Mouse (Mus musculus): ENCODE results near the gene Furin. TPM values are rescaled to one million over a fixed set of nuclear protein-coding genes. Genes with fewer than 3 reads are reported as not detected.

Furin gene
- polyA plus RNA-seq, 1 experiment from 2014 or later, result 3.9 TPM

- ATAC-seq, result no peak
- Histone ChIP-seq H3K4me3 (ENCODE audit: low read depth, low read length) (no peak overlapping the region), H3K27ac (ENCODE audit: low read length) (no peak overlapping the region), H3K36me3 (ENCODE audit: control insufficient read depth, insufficient read depth, low read length) (peaks cover 36% of the 10 kb centered on the region), H3K27me3 (ENCODE audit: control insufficient read depth, insufficient read depth, low read depth, low read length) (no peaks in the 10 kb centered on the region), H3K9ac (ENCODE audit: low read depth, low read length) (no peak overlapping the region), H3K9me3 (replicated peaks; ENCODE audit: control insufficient read depth, low read length, poor library complexity, severe bottlenecking) (no peaks in the 10 kb centered on the region), H3K4me2 (ENCODE audit: low read length) (no peak overlapping the region), H3K4me1 (ENCODE audit: control insufficient read depth, insufficient read depth, low read length) (peaks cover 14% of the 10 kb centered on the region)
- WGBS, result 91% methylated on average over 9 of the region's 9 CpGs
Measured at GRCm38 (mm10) chr7:80368009-80368408, 37.2 kb downstream of the Furin start.

- no peak for ATAC-seq
- Histone ChIP-seq H3K4me1 (ENCODE audit: control insufficient read depth, insufficient read depth, low read length) (peaks cover 14% of the 10 kb centered on the region), H3K4me3 (ENCODE audit: low read depth, low read length) (no peak overlapping the region), H3K4me2 (ENCODE audit: low read length) (no peak overlapping the region), H3K9me3 (replicated peaks; ENCODE audit: control insufficient read depth, low read length, poor library complexity, severe bottlenecking) (no peaks in the 10 kb centered on the region), H3K9ac (ENCODE audit: low read depth, low read length) (no peak overlapping the region), H3K27ac (ENCODE audit: low read length) (no peak overlapping the region), H3K27me3 (ENCODE audit: control insufficient read depth, insufficient read depth, low read depth, low read length) (no peaks in the 10 kb centered on the region), H3K36me3 (ENCODE audit: control insufficient read depth, insufficient read depth, low read length) (peaks cover 43% of the 10 kb centered on the region)
- WGBS, result 97% methylated on average over 7 of the region's 7 CpGs
Measured at GRCm38 (mm10) chr7:80367232-80367631, 38.0 kb downstream of the Furin start.

- no peak overlapping the region for H3K27ac ChIP-seq (ENCODE audit: low read length)
- WGBS, result 94% methylated on average over 2 of the region's 2 CpGs
- no peak for ATAC-seq
- peaks cover 52% of the 10 kb centered on the region for H3K36me3 ChIP-seq (ENCODE audit: control insufficient read depth, insufficient read depth, low read length)
- H3K9ac ChIP-seq (ENCODE audit: low read depth, low read length), result no peak overlapping the region
- H3K9me3 ChIP-seq (replicated peaks; ENCODE audit: control insufficient read depth, low read length, poor library complexity, severe bottlenecking), result no peaks in the 10 kb centered on the region
- H3K4me2 ChIP-seq (ENCODE audit: low read length), result no peak overlapping the region
- H3K4me1 ChIP-seq (ENCODE audit: control insufficient read depth, insufficient read depth, low read length), result peaks cover 14% of the 10 kb centered on the region
- H3K27me3 ChIP-seq (ENCODE audit: control insufficient read depth, insufficient read depth, low read depth, low read length), result no peaks in the 10 kb centered on the region
- no peak overlapping the region for H3K4me3 ChIP-seq (ENCODE audit: low read depth, low read length)
Measured at GRCm38 (mm10) chr7:80365759-80366158, 39.5 kb downstream of the Furin start.

- Histone ChIP-seq H3K27ac (ENCODE audit: low read length) (no peak overlapping the region), H3K27me3 (ENCODE audit: control insufficient read depth, insufficient read depth, low read depth, low read length) (no peaks in the 10 kb centered on the region), H3K4me1 (ENCODE audit: control insufficient read depth, insufficient read depth, low read length) (no peaks in the 10 kb centered on the region), H3K4me2 (ENCODE audit: low read length) (no peak overlapping the region), H3K9me3 (replicated peaks; ENCODE audit: control insufficient read depth, low read length, poor library complexity, severe bottlenecking) (no peaks in the 10 kb centered on the region), H3K36me3 (ENCODE audit: control insufficient read depth, insufficient read depth, low read length) (peaks cover 60% of the 10 kb centered on the region), H3K9ac (ENCODE audit: low read depth, low read length) (no peak overlapping the region), H3K4me3 (ENCODE audit: low read depth, low read length) (no peak overlapping the region)
- ATAC-seq, result no peak
- WGBS, result 79% methylated on average over 3 of the region's 3 CpGs
Measured at GRCm38 (mm10) chr7:80360435-80360834, 44.8 kb downstream of the Furin start.

GRCm38 (mm10) chr7:80358039-80358438 is 47.2 kb downstream of the Furin start:
- peaks cover 58% of the 10 kb centered on the region for H3K36me3 ChIP-seq (ENCODE audit: control insufficient read depth, insufficient read depth, low read length)
- no peaks in the 10 kb centered on the region for H3K9me3 ChIP-seq (replicated peaks; ENCODE audit: control insufficient read depth, low read length, poor library complexity, severe bottlenecking)
- no peak overlapping the region for H3K4me3 ChIP-seq (ENCODE audit: low read depth, low read length)
- H3K27ac ChIP-seq (ENCODE audit: low read length), result no peak overlapping the region
- H3K9ac ChIP-seq (ENCODE audit: low read depth, low read length), result no peak overlapping the region
- ATAC-seq, result no peak
- H3K27me3 ChIP-seq (ENCODE audit: control insufficient read depth, insufficient read depth, low read depth, low read length), result no peaks in the 10 kb centered on the region
- H3K4me1 ChIP-seq (ENCODE audit: control insufficient read depth, insufficient read depth, low read length), result no peaks in the 10 kb centered on the region
- 66% methylated on average over 4 of the region's 4 CpGs for WGBS
- H3K4me2 ChIP-seq (ENCODE audit: low read length), result no peak overlapping the region

GRCm38 (mm10) chr7:80357156-80357555 is 48.1 kb downstream of the Furin start:
- ATAC-seq, result no peak
- no peaks in the 10 kb centered on the region for H3K27me3 ChIP-seq (ENCODE audit: control insufficient read depth, insufficient read depth, low read depth, low read length)
- no peak overlapping the region for H3K9ac ChIP-seq (ENCODE audit: low read depth, low read length)
- no peak overlapping the region for H3K27ac ChIP-seq (ENCODE audit: low read length)
- H3K9me3 ChIP-seq (replicated peaks; ENCODE audit: control insufficient read depth, low read length, poor library complexity, severe bottlenecking), result no peaks in the 10 kb centered on the region
- no peaks in the 10 kb centered on the region for H3K4me1 ChIP-seq (ENCODE audit: control insufficient read depth, insufficient read depth, low read length)
- H3K4me2 ChIP-seq (ENCODE audit: low read length), result no peak overlapping the region
- H3K36me3 ChIP-seq (ENCODE audit: control insufficient read depth, insufficient read depth, low read length), result peaks cover 54% of the 10 kb centered on the region
- H3K4me3 ChIP-seq (ENCODE audit: low read depth, low read length), result no peak overlapping the region
- 16% methylated on average over 8 of the region's 8 CpGs for WGBS

- 83% methylated on average over 13 of the region's 13 CpGs for WGBS
- H3K36me3 ChIP-seq (ENCODE audit: control insufficient read depth, insufficient read depth, low read length), result peaks cover 54% of the 10 kb centered on the region
Measured at GRCm38 (mm10) chr7:80356351-80356750, 48.9 kb downstream of the Furin start.

GRCm38 (mm10) chr7:80352920-80353319 is 52.3 kb downstream of the Furin start:
- no peak for ATAC-seq
- Histone ChIP-seq H3K27ac (ENCODE audit: low read length) (no peak overlapping the region), H3K4me2 (ENCODE audit: low read length) (no peak overlapping the region), H3K9ac (ENCODE audit: low read depth, low read length) (no peak overlapping the region), H3K4me1 (ENCODE audit: control insufficient read depth, insufficient read depth, low read length) (no peaks in the 10 kb centered on the region), H3K36me3 (ENCODE audit: control insufficient read depth, insufficient read depth, low read length) (peaks cover 35% of the 10 kb centered on the region), H3K4me3 (ENCODE audit: low read depth, low read length) (no peak overlapping the region), H3K9me3 (replicated peaks; ENCODE audit: control insufficient read depth, low read length, poor library complexity, severe bottlenecking) (no peaks in the 10 kb centered on the region), H3K27me3 (ENCODE audit: control insufficient read depth, insufficient read depth, low read depth, low read length) (no peaks in the 10 kb centered on the region)
- 95% methylated on average over 8 of the region's 8 CpGs for WGBS

More at GRCm38 (mm10) chr7:80356351-80356750, 48.9 kb downstream of the Furin start:
- H3K27me3 ChIP-seq (ENCODE audit: control insufficient read depth, insufficient read depth, low read depth, low read length), result no peaks in the 10 kb centered on the region
- H3K27ac ChIP-seq (ENCODE audit: low read length), result no peak overlapping the region
- no peaks in the 10 kb centered on the region for H3K4me1 ChIP-seq (ENCODE audit: control insufficient read depth, insufficient read depth, low read length)
- ATAC-seq, result no peak
- H3K4me3 ChIP-seq (ENCODE audit: low read depth, low read length), result no peak overlapping the region
- no peak overlapping the region for H3K4me2 ChIP-seq (ENCODE audit: low read length)
- no peaks in the 10 kb centered on the region for H3K9me3 ChIP-seq (replicated peaks; ENCODE audit: control insufficient read depth, low read length, poor library complexity, severe bottlenecking)
- H3K9ac ChIP-seq (ENCODE audit: low read depth, low read length), result no peak overlapping the region

GRCm38 (mm10) chr7:80350808-80351207 is 54.4 kb downstream of the Furin start:
- Histone ChIP-seq H3K9me3 (replicated peaks; ENCODE audit: control insufficient read depth, low read length, poor library complexity, severe bottlenecking) (no peaks in the 10 kb centered on the region), H3K36me3 (ENCODE audit: control insufficient read depth, insufficient read depth, low read length) (peaks cover 28% of the 10 kb centered on the region)

More at GRCm38 (mm10) chr7:80350808-80351207, 54.4 kb downstream of the Furin start:
- H3K9ac ChIP-seq (ENCODE audit: low read depth, low read length), result no peak overlapping the region
- H3K27ac ChIP-seq (ENCODE audit: low read length), result no peak overlapping the region
- no peak overlapping the region for H3K4me2 ChIP-seq (ENCODE audit: low read length)
- 81% methylated on average over 2 of the region's 2 CpGs for WGBS
- H3K27me3 ChIP-seq (ENCODE audit: control insufficient read depth, insufficient read depth, low read depth, low read length), result no peaks in the 10 kb centered on the region
- ATAC-seq, result no peak
- H3K4me3 ChIP-seq (ENCODE audit: low read depth, low read length), result no peak overlapping the region
- no peaks in the 10 kb centered on the region for H3K4me1 ChIP-seq (ENCODE audit: control insufficient read depth, insufficient read depth, low read length)
